Comparison of ENCODE assay signal across 8 mouse cellular contexts in the genomic region with DNA sequence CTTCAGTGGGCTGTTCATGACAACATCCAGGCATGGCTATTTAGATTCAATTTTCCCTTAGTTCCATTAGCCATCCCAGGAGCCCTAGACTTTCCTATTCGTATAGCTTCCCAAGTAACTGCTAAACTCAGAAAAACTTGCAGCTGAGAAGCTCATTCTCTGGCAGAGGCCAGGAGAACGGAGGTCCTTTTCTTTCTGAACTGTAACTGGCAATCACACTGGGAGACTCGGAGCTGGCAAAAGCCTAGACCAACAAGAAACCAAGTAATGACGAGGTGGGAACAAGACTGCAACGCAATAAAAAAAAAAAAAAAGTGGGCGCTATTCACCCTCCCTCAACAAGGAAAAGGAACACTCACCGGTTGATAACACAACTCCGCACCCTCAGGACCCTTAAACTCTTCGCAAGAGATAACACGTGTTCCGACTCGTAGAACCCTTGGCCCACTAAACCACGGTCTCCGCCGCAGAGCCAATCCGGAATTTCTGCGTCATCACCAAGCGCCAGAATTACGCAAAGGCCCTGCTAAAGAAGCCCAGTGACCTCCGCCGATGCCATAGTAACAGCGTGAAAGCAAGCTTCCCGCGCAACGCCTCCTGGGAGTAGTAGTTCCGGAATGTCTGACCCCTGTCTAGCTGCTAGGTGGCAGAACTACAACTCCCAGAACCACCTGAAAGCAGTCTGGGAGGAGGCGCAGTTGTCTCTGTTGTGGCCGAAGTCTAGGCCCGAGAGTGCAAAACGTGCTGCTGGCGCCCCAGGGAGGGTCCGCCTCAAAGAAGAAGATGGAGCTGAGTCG. TPM values are rescaled to one million over a fixed set of nuclear protein-coding genes. Genes with fewer than 3 reads are reported as not detected.
DNase-seq lines count a peak whose midpoint lies in the region; ATAC-seq and TF ChIP-seq lines count a peak whose summit lies in the region.

A gene (plus strand): TSS at position 593 of the 797 bp plus-strand sequence.

- peak within 1 kb of the TSS; percentile 72 for H3K4me3 ChIP-seq in embryonic facial prominence, embryonic 13.5 days
- peak within 1 kb of the TSS; percentile 77 for H3K4me3 ChIP-seq in kidney, adult 2 months (ENCODE audit: insufficient read depth, low read depth, low read length)
- peak within 1 kb of the TSS; percentile 65 for H3K4me3 ChIP-seq in limb, embryonic 12.5 days (replicated peaks)
- peak within 1 kb of the TSS; percentile 88 for H3K4me3 ChIP-seq in midbrain, embryonic 15.5 days
- H3K4me3 ChIP-seq in spleen, adult 2 months (ENCODE audit: extremely low read depth, insufficient read depth, insufficient read length): peak within 1 kb of the TSS; percentile 75

- WGBS in embryonic facial prominence, embryonic 13.5 days: under 1% methylated on average over 33 of the region's 33 CpGs
- under 1% methylated on average over 33 of the region's 33 CpGs for WGBS in kidney, adult 2 months
- under 1% methylated on average over 33 of the region's 33 CpGs for WGBS in limb, embryonic 12.5 days
- WGBS in midbrain, embryonic 15.5 days: under 1% methylated on average over 33 of the region's 33 CpGs
- WGBS in spleen, adult 2 months: under 1% methylated on average over 33 of the region's 33 CpGs

- no peaks in the 10 kb centered on the region for H3K27me3 ChIP-seq in embryonic facial prominence, embryonic 13.5 days
- H3K27me3 ChIP-seq in kidney, adult 2 months (replicated peaks; ENCODE audit: control insufficient read depth, insufficient read depth, low read length): no peaks in the 10 kb centered on the region
- no peaks in the 10 kb centered on the region for H3K27me3 ChIP-seq in limb, embryonic 12.5 days
- H3K27me3 ChIP-seq in midbrain, embryonic 15.5 days (replicated peaks): no peaks in the 10 kb centered on the region
- no peaks in the 10 kb centered on the region for H3K27me3 ChIP-seq in spleen, adult 2 months (ENCODE audit: control insufficient read depth, insufficient read depth, low read length)

- peak within 1 kb of the TSS; percentile 65 for H3K27ac ChIP-seq in embryonic facial prominence, embryonic 13.5 days
- H3K27ac ChIP-seq in kidney, adult 2 months (ENCODE audit: insufficient read depth, low read depth, low read length): peak within 1 kb of the TSS; percentile 34
- H3K27ac ChIP-seq in limb, embryonic 12.5 days: peak within 1 kb of the TSS; percentile 80
- peak within 1 kb of the TSS; percentile 90 for H3K27ac ChIP-seq in midbrain, embryonic 15.5 days
- peak within 1 kb of the TSS; percentile 51; the same call in 1 of the 2 replicates for H3K27ac ChIP-seq in spleen, adult 2 months (ENCODE audit: insufficient read depth, low read length)

- peak within 1 kb of the TSS; percentile 88 for H3K4me2 ChIP-seq in embryonic facial prominence, embryonic 13.5 days
- peak within 1 kb of the TSS; percentile 78 for H3K4me2 ChIP-seq in limb, embryonic 12.5 days
- peak within 1 kb of the TSS; percentile 88 for H3K4me2 ChIP-seq in midbrain, embryonic 15.5 days

- DNase-seq in 3134 (ENCODE audit: extremely low read depth, insufficient read length, low spot score): peak; percentile 92
- peak; percentile 98 to 99 for DNase-seq in adrenal gland, postnatal 36 days
- peak; percentile 100 for DNase-seq in heart, adult 18-20 months
- DNase-seq in kidney, adult 2 months: peak; percentile 100
- peak; percentile 99 to 100 for DNase-seq in spleen, adult 2 months (ENCODE audit: low read depth in 1 of 2, low spot score in 2 of 2)

- H3K9me3 ChIP-seq in embryonic facial prominence, embryonic 13.5 days: no peaks in the 10 kb centered on the region
- H3K9me3 ChIP-seq in limb, embryonic 12.5 days: no peaks in the 10 kb centered on the region
- H3K9me3 ChIP-seq in midbrain, embryonic 15.5 days: no peaks in the 10 kb centered on the region

- TF ChIP-seq CTCF in kidney, adult 2 months (conservative IDR thresholded peaks at IDR 0.05; ENCODE audit: insufficient read depth, insufficient read length, low read depth, low read length): no peak
- TF ChIP-seq CTCF in spleen, adult 2 months (IDR thresholded peaks at IDR 0.05; ENCODE audit: extremely low read depth, insufficient read depth, insufficient read length, insufficient replicate concordance): no peak

- H3K4me1 ChIP-seq in embryonic facial prominence, embryonic 13.5 days: peaks cover 11% of the 10 kb centered on the region
- H3K4me1 ChIP-seq in kidney, adult 2 months (ENCODE audit: control insufficient read depth, insufficient read depth, low read length): peaks cover 4% of the 10 kb centered on the region; the same call in 1 of the 2 replicates
- H3K4me1 ChIP-seq in limb, embryonic 12.5 days (replicated peaks): peaks cover 11% of the 10 kb centered on the region
- H3K4me1 ChIP-seq in midbrain, embryonic 15.5 days: peaks cover 24% of the 10 kb centered on the region
- no peaks in the 10 kb centered on the region for H3K4me1 ChIP-seq in spleen, adult 2 months (ENCODE audit: control insufficient read depth, insufficient read depth, insufficient read length)

- H3K9ac ChIP-seq in embryonic facial prominence, embryonic 13.5 days: peak within 1 kb of the TSS; percentile 92
- H3K9ac ChIP-seq in limb, embryonic 12.5 days (replicated peaks): peak within 1 kb of the TSS; percentile 84
- peak within 1 kb of the TSS; percentile 94 for H3K9ac ChIP-seq in midbrain, embryonic 15.5 days

- H3K36me3 ChIP-seq in embryonic facial prominence, embryonic 13.5 days: no peaks in the 10 kb centered on the region
- H3K36me3 ChIP-seq in kidney, adult 2 months (ENCODE audit: control insufficient read depth, insufficient read depth, low read length): no peaks in the 10 kb centered on the region
- no peaks in the 10 kb centered on the region for H3K36me3 ChIP-seq in limb, embryonic 12.5 days
- no peaks in the 10 kb centered on the region for H3K36me3 ChIP-seq in midbrain, embryonic 15.5 days (replicated peaks)
- no peaks in the 10 kb centered on the region for H3K36me3 ChIP-seq in spleen, adult 2 months (ENCODE audit: control insufficient read depth, insufficient read depth, low read length)

- peak; percentile 100 for ATAC-seq in embryonic facial prominence, embryonic 13.5 days (ENCODE audit: insufficient number of reproducible peaks, insufficient read depth, low FRiP score, low TSS enrichment, low read depth)
- ATAC-seq in limb, embryonic 12.5 days (ENCODE audit: insufficient number of reproducible peaks, insufficient read depth, low FRiP score, low TSS enrichment, low read depth): peak; percentile 100
- ATAC-seq in midbrain, embryonic 15.5 days (replicated peaks): peak; percentile 100

- TF ChIP-seq POLR2A in kidney, adult 2 months (IDR thresholded peaks at IDR 0.05; ENCODE audit: low read depth, low read length): no peak
- TF ChIP-seq POLR2A in spleen, adult 2 months (IDR thresholded peaks at IDR 0.05; ENCODE audit: low read depth, low read length): no peak; the same call in 1 of the 2 replicates

RNA-seq across cellular contexts. Expression of the gene that starts here (rescaled TPM):
- total RNA-seq in adrenal gland, postnatal 36 days (2021): 1 to 10 TPM; 5.8 to 6.8 TPM
- polyA plus RNA-seq in embryonic facial prominence, embryonic 13.5 days (2015; fragmentation: Nextera tagmentation; extraction: Ambion mirVana): 16.4 and 18.7 TPM in 2 replicates
- total RNA-seq in heart, adult 18-20 months (2021): 1 to 10 TPM; 1.7 to 2.4 TPM
- polyA plus RNA-seq in kidney, adult 2 months (2012; rRNA removed): 2.8 and 4.4 TPM in 2 replicates
- polyA plus RNA-seq in limb, embryonic 12.5 days (2016; fragmentation: Nextera tagmentation; extraction: Ambion mirVana): 15.1 and 18.1 TPM in 2 replicates
- 7.7 and 8.0 TPM in 2 replicates for polyA plus RNA-seq in midbrain, embryonic 15.5 days (2015; fragmentation: Nextera tagmentation; extraction: Ambion mirVana)
- polyA plus RNA-seq in spleen, adult 2 months (2012; rRNA removed): 0.94 and 1.2 TPM in 2 replicates

Comparison
In these comparisons a context has a peak if more than half of its experiments do, and no peak if none do; other contexts are left out.
1. Peak in every context shown above with its lines: DNase-seq, ATAC-seq, H3K4me3 ChIP-seq and H3K27ac ChIP-seq.
2. H3K27ac ChIP-seq: peak in every context shown above with its lines; median percentile 90 in midbrain, embryonic 15.5 days; 80 in limb, embryonic 12.5 days; 65 in embryonic facial prominence, embryonic 13.5 days; 51 in spleen, adult 2 months; 34 in kidney, adult 2 months.